Comparison of ENCODE assay signal across 34 mouse cellular contexts in the genomic region with DNA sequence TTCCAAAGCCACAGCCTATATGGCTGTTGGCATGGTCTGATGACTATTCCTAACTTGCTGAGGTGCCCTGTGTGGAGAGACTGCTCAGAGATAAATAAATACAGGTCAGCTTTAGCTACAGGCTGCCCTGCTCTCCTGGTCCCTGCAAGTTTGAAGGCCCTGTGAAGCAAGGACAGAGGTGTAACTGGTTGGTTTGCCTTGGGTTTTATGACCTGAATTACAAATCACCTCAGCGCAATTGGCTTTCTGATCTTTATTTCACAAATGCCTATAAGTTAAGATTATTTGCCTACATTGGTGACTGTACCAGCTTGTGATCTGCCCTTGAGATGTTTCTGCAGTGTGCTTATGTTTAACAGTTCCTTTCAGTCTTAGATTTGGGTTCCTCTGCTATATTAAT.
"Had no signal": no experiment of that assay in that cellular context is flagged by ENCODE, and none has a peak within 500 bp of the region (broad histone marks: within the 10 kb centered on the region; RNA-seq: fewer than 3 reads in every experiment).

No protein-coding gene starts in this region.

- H3K4me2 ChIP-seq: heart, embryonic 11.5 days; heart, embryonic 12.5 days; heart, embryonic 13.5 days; heart, embryonic 15.5 days; hindbrain, embryonic 12.5 days; hindbrain, embryonic 13.5 days; hindbrain, embryonic 14.5 days; hindbrain, embryonic 15.5 days; intestine, embryonic 15.5 days; kidney, embryonic 15.5 days had no signal

- H3K27ac ChIP-seq: heart, embryonic 10.5 days; heart, embryonic 13.5 days; heart, embryonic 15.5 days; hindbrain, embryonic 10.5 days; hindbrain, embryonic 12.5 days; hindbrain, embryonic 13.5 days; hindbrain, embryonic 14.5 days; hindbrain, embryonic 15.5 days; hindbrain, postnatal 0 days; intestine, embryonic 15.5 days; kidney, embryonic 15.5 days; kidney, postnatal 0 days; layer of hippocampus, adult 2 months; left cerebral cortex, adult 2 months had no signal

- H3K4me1 ChIP-seq: heart, embryonic 10.5 days; hindbrain, embryonic 10.5 days; hindbrain, embryonic 12.5 days; hindbrain, embryonic 13.5 days; hindbrain, embryonic 15.5 days; intestine, embryonic 15.5 days; kidney, embryonic 15.5 days had no signal

- H3K27me3 ChIP-seq: heart, embryonic 12.5 days; heart, embryonic 13.5 days; heart, embryonic 15.5 days; hindbrain, embryonic 12.5 days; hindbrain, embryonic 13.5 days; hindbrain, embryonic 15.5 days; intestine, embryonic 15.5 days; kidney, embryonic 15.5 days had no signal

- H3K4me3 ChIP-seq: heart, embryonic 10.5 days; heart, embryonic 12.5 days; heart, embryonic 13.5 days; heart, embryonic 15.5 days; hindbrain, embryonic 10.5 days; hindbrain, embryonic 12.5 days; hindbrain, embryonic 13.5 days; hindbrain, embryonic 15.5 days; intestine, embryonic 15.5 days; kidney, embryonic 15.5 days; layer of hippocampus, adult 2 months; left cerebral cortex, adult 2 months had no signal

- DNase-seq: heart, postnatal 10 days; heart, postnatal 14 days; heart, postnatal 36 days; heart, postnatal 4 days; kidney, adult 11 months; kidney, adult 18-20 months; kidney, adult 2 months; kidney, adult 8-10 months; kidney, adult 9 months; kidney, postnatal 10 days; kidney, postnatal 14 days; kidney, postnatal 25 days; kidney, postnatal 36 days; kidney, postnatal 4 days; layer of hippocampus, adult 9-11 months; layer of hippocampus, postnatal 36 days had no signal

- H3K9me3 ChIP-seq: heart, embryonic 10.5 days; heart, embryonic 12.5 days; heart, embryonic 15.5 days; hindbrain, embryonic 10.5 days; hindbrain, embryonic 12.5 days; hindbrain, embryonic 13.5 days; hindbrain, embryonic 15.5 days; intestine, embryonic 15.5 days; kidney, embryonic 15.5 days had no signal

- H3K9ac ChIP-seq: heart, embryonic 12.5 days; heart, embryonic 13.5 days; heart, embryonic 15.5 days; hindbrain, embryonic 12.5 days; hindbrain, embryonic 13.5 days; hindbrain, embryonic 14.5 days; hindbrain, embryonic 15.5 days; intestine, embryonic 15.5 days; kidney, embryonic 15.5 days had no signal

- ATAC-seq: hindbrain, embryonic 16.5 days; hindbrain, postnatal 0 days; inflammation-experienced regulatory T-cells, adult 6 months; intestine, embryonic 15.5 days had no signal

- H3K36me3 ChIP-seq: hindbrain, embryonic 15.5 days; intestine, embryonic 15.5 days had no signal
